Mouse (Mus musculus): ENCODE results near the gene Kbtbd13. TPM values are rescaled to one million over a fixed set of nuclear protein-coding genes. Genes with fewer than 3 reads are reported as not detected.
A peak's percentile ranks its signal among the peaks of the same experiment; 100 is the strongest.

Kbtbd13 gene
- total RNA-seq, 2 experiments from 2014 or later, result 0.13 to 0.43 TPM

- DNase-seq (ENCODE audit: low spot score in 2 of 2), result no peak
These were observed 2.9 kb upstream of the Kbtbd13 start for GRCm38 (mm10) chr9:65394360-65394759.

- no peak for DNase-seq (ENCODE audit: low spot score in 2 of 2)
These were observed 2.2 kb upstream of the Kbtbd13 start for GRCm38 (mm10) chr9:65393606-65394005.

- DNase-seq (ENCODE audit: low spot score in 2 of 2), result peak; percentile 63 to 72
These were observed 1.3 kb upstream of the Kbtbd13 start for GRCm38 (mm10) chr9:65392638-65393364.

GRCm38 (mm10) chr9:65390752-65391612, 470 bp downstream of the Kbtbd13 start:
- no peak for DNase-seq (ENCODE audit: low spot score in 2 of 2)

GRCm38 (mm10) chr9:65386373-65387140, 4.9 kb downstream of the Kbtbd13 start:
- no peak for DNase-seq (ENCODE audit: low spot score in 2 of 2)

GRCm38 (mm10) chr9:65384276-65384675, 7.2 kb downstream of the Kbtbd13 start:
- no peak for DNase-seq (ENCODE audit: low spot score in 2 of 2)

GRCm38 (mm10) chr9:65382751-65383097, 8.7 kb downstream of the Kbtbd13 start:
- no peak for DNase-seq (ENCODE audit: low spot score in 2 of 2)

GRCm38 (mm10) chr9:65382031-65382750, 9.3 kb downstream of the Kbtbd13 start:
- DNase-seq (ENCODE audit: low spot score in 2 of 2), result no peak

GRCm38 (mm10) chr9:65381017-65381590, 10.3 kb downstream of the Kbtbd13 start:
- no peak for DNase-seq (ENCODE audit: low spot score in 2 of 2)

GRCm38 (mm10) chr9:65375163-65375934, 16.1 kb downstream of the Kbtbd13 start:
- DNase-seq (ENCODE audit: low spot score in 2 of 2), result peak; percentile 32 to 36

- no peak for DNase-seq (ENCODE audit: low spot score in 2 of 2)
These were observed 16.8 kb downstream of the Kbtbd13 start for GRCm38 (mm10) chr9:65374468-65375162.

- peak; percentile 35 to 51 for DNase-seq (ENCODE audit: low spot score in 2 of 2)
These were observed 19.0 kb downstream of the Kbtbd13 start for GRCm38 (mm10) chr9:65372449-65372848.

GRCm38 (mm10) chr9:65371756-65372155, 19.7 kb downstream of the Kbtbd13 start:
- no peak for DNase-seq (ENCODE audit: low spot score in 2 of 2)

- no peak for DNase-seq (ENCODE audit: low spot score in 2 of 2)
These were observed 25.7 kb downstream of the Kbtbd13 start for GRCm38 (mm10) chr9:65365721-65366120.

- no peak for DNase-seq (ENCODE audit: low spot score in 2 of 2)
These were observed 27.8 kb downstream of the Kbtbd13 start for GRCm38 (mm10) chr9:65363684-65364083.

- DNase-seq (ENCODE audit: low spot score in 2 of 2), result no peak
These were observed 30.6 kb downstream of the Kbtbd13 start, which contains the start of gene Ubap1l for GRCm38 (mm10) chr9:65360641-65361448. Gene Ubap1l, plus strand, starts transcription at chr9:65361041.

GRCm38 (mm10) chr9:65358956-65359480, 32.4 kb downstream of the Kbtbd13 start:
- DNase-seq (ENCODE audit: low spot score in 2 of 2), result no peak

GRCm38 (mm10) chr9:65356971-65357370, 34.5 kb downstream of the Kbtbd13 start:
- DNase-seq (ENCODE audit: low spot score in 2 of 2), result no peak

Measured in layer of hippocampus, postnatal 10 days (tissue).